Mouse (Mus musculus): Measurements from ENCODE around the gene Btbd35f15. TPM values are rescaled to one million over a fixed set of nuclear protein-coding genes. Genes with fewer than 3 reads are reported as not detected.
"Not testable (repeated sequence)": the region's sequence is repeated elsewhere in the genome, so short reads cannot be mapped to it uniquely, and the experiment has no call there.

Btbd35f15 gene
- not detected in 2 replicates for total RNA-seq (2012; rRNA removed)
- not detected in 2 replicates for total RNA-seq (2014; rRNA removed)
- not detected in 2 replicates for polyA plus RNA-seq (2012; ENCODE audit: insufficient read length, low read depth)

DNA sequence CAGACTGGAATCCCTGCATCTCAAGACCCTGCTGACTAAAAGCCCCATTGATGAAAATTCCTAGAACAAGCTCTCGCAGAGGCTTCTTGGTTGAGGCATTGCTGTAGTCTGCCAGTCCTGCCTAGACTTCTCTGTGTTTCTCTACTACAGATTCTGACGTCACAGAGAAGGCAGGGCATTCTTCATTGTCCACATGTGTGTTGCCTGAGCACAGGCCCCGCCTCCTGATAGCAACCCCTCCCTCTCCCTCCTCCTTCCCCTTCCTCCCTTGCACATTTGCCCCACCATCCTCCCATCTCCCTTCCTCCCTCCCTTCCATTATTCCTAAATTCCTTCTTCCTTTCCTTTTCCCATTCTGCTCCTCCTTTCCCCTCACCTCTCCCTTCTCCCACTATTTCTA is at the start of gene Btbd35f15:
TSS of gene Btbd35f15 (minus strand) at position 101 of the 400 bp plus-strand sequence.
- dilution Hi-C loops (cut with MboI; ENCODE audit: extremely low pct_ligation_motif_present, extremely low pct_unique_long_range_greater_than_20kb, low sequenced_read_pairs); in situ Hi-C loops (cut with MboI; ENCODE audit: low pct_ligation_motif_present, low pct_unique_long_range_greater_than_20kb, low sequenced_read_pairs): not testable (repeated sequence)

More for the DNA sequence above, at the start of gene Btbd35f15:
- H3K4me2 ChIP-seq (ENCODE audit: insufficient read depth, low read depth, poor library complexity, severe bottlenecking); H3K9me3 ChIP-seq (replicated peaks; ENCODE audit: low read length); H3K27ac ChIP-seq (ENCODE audit: insufficient read depth, low read depth); H3K4me3 ChIP-seq (replicated peaks in 1 of 3; ENCODE audit: low read depth in 2 of 3, low read length in 2 of 3, poor library complexity in 1 of 3); H3K79me2 ChIP-seq (replicated peaks; ENCODE audit: control insufficient read depth, extremely low read depth, insufficient read depth, poor library complexity, severe bottlenecking); DNase-seq (ENCODE audit: extremely low read depth); H3K36me3 ChIP-seq (replicated peaks in 1 of 2; ENCODE audit: control insufficient read depth in 1 of 2, insufficient read depth in 1 of 2, low read length in 1 of 2); H3K4me1 ChIP-seq (ENCODE audit: control insufficient read depth in 1 of 2, insufficient read depth in 2 of 2); H3K27me3 ChIP-seq (replicated peaks); H3K9ac ChIP-seq (ENCODE audit: insufficient read depth, low read depth): not testable (repeated sequence)

Other genes starting within 250 kb of the Btbd35f15 start
- gene Btbd35f13, start 79.9 kb upstream of the Btbd35f15 start, total RNA-seq (2012; rRNA removed), result not detected in 2 replicates
- not detected in 2 replicates for gene Btbd35f13, start 79.9 kb upstream of the Btbd35f15 start, total RNA-seq (2014; rRNA removed)
- not detected in 2 replicates for gene Btbd35f13, start 79.9 kb upstream of the Btbd35f15 start, polyA plus RNA-seq (2012; ENCODE audit: insufficient read length, low read depth)
- not detected in 2 replicates for gene Btbd35f14, start 125.0 kb upstream of the Btbd35f15 start, total RNA-seq (2012; rRNA removed)
- gene Btbd35f14, start 125.0 kb upstream of the Btbd35f15 start, total RNA-seq (2014; rRNA removed), result not detected in 2 replicates
- not detected in 2 replicates for gene Btbd35f14, start 125.0 kb upstream of the Btbd35f15 start, polyA plus RNA-seq (2012; ENCODE audit: insufficient read length, low read depth)

Measured in CH12.LX (cell line).